Mouse (Mus musculus) MEL (cell line): Measurements from ENCODE around the gene Abcb1a. TPM values are rescaled to one million over a fixed set of nuclear protein-coding genes. Genes with fewer than 3 reads are reported as not detected.

Experiments used
- DNase-seq: peaks from one replicate; pipeline ENCODE4 v3.0.0; 2011; ENCODE audit warnings: low read depth, low spot score
- H3K27ac ChIP-seq: 2 replicates; pipeline ENCODE4 v1.5.1; 2012; ENCODE audit warnings: low read depth, mild to moderate bottlenecking, control low read depth, low read length, moderate library complexity; ENCODE audit not compliant: control insufficient read depth
- H3K27me3 ChIP-seq, 2 experiments: fragments of 150-350 bp in 1 of 2; sonication (generic) in 1 of 2; 2 replicates each; pipeline ENCODE4 v1.6.1; 2012; ENCODE audit warnings: low read length in 2 of 2, mild to moderate bottlenecking in 2 of 2, improper control_type of control experiment in 1 of 2, moderate library complexity in 1 of 2; ENCODE audit not compliant: insufficient read depth in 2 of 2, control insufficient read depth in 1 of 2
- H3K36me3 ChIP-seq, 2 experiments: 2 replicates each; pipeline ENCODE4 v1.6.1; 2012 to 2014; ENCODE audit warnings: low read length in 2 of 2, improper control_type of control experiment in 1 of 2, inconsistent platforms in 1 of 2, mild to moderate bottlenecking in 1 of 2; ENCODE audit not compliant: insufficient read depth in 2 of 2, control insufficient read depth in 1 of 2
- H3K4me1 ChIP-seq, 2 experiments: fragments of 150-350 bp in 1 of 2; sonication (generic) in 1 of 2; 2 replicates each; pipeline ENCODE4 v1.6.1; 2012; ENCODE audit warnings: low read length in 2 of 2, improper control_type of control experiment in 1 of 2, mild to moderate bottlenecking in 1 of 2; ENCODE audit not compliant: insufficient read depth in 2 of 2, control insufficient read depth in 1 of 2
- H3K4me3 ChIP-seq, 2 experiments: fragments of 150-350 bp in 1 of 2; sonication (generic) in 1 of 2; 2 replicates each; pipeline ENCODE4 v1.5.1; 2012; ENCODE audit warnings: low read depth in 2 of 2, low read length in 2 of 2, mild to moderate bottlenecking in 2 of 2, moderate library complexity in 2 of 2, control low read depth in 1 of 2, improper control_type of control experiment in 1 of 2; ENCODE audit not compliant: control insufficient read depth in 1 of 2, insufficient read depth in 1 of 2
- H3K79me2 ChIP-seq: 2 replicates; pipeline ENCODE4 v1.6.1; 2012; ENCODE audit warnings: mild to moderate bottlenecking, low read length, moderate library complexity; ENCODE audit not compliant: control insufficient read depth, poor library complexity, insufficient read depth
- H3K9ac ChIP-seq: 2 replicates; pipeline ENCODE4 v1.6.1; 2012; ENCODE audit warnings: low read depth, mild to moderate bottlenecking, control low read depth, low read length, moderate library complexity; ENCODE audit not compliant: control insufficient read depth, poor library complexity, severe bottlenecking
- H3K9me3 ChIP-seq: fragments of 150-350 bp; sonication (generic); replicated peaks from 2 replicates; pipeline ENCODE4 v1.6.1; 2012; ENCODE audit warnings: mild to moderate bottlenecking, low read length, improper control_type of control experiment, moderate library complexity; ENCODE audit not compliant: insufficient read depth
- BHLHE40 ChIP-seq: IDR thresholded peaks from 2 replicates; pipeline ENCODE4 v1.6.1; 2012; ENCODE audit warnings: low read depth, mild to moderate bottlenecking, inconsistent platforms, low read length, improper control_type of control experiment, borderline replicate concordance
- CHD1 ChIP-seq: IDR thresholded peaks from 2 replicates; pipeline ENCODE4 v1.6.1; 2012; ENCODE audit warnings: low read depth, mild to moderate bottlenecking, inconsistent platforms, low read length, improper control_type of control experiment
- CHD2 ChIP-seq: IDR thresholded peaks from 2 replicates; pipeline ENCODE4 v1.6.1; 2011; ENCODE audit warnings: low read length, improper control_type of control experiment
- ELF1 ChIP-seq: IDR thresholded peaks from 2 replicates; pipeline ENCODE4 v1.6.1; 2014; ENCODE audit warnings: low read depth, mild to moderate bottlenecking, inconsistent platforms, low read length, improper control_type of control experiment, moderate library complexity
- EP300 ChIP-seq, 2 experiments: IDR thresholded peaks; 2 replicates each; pipeline ENCODE4 v1.6.1; 2011; ENCODE audit warnings: improper control_type of control experiment in 2 of 2, low read length in 2 of 2, low read depth in 1 of 2, mild to moderate bottlenecking in 1 of 2
- ETS1 ChIP-seq: IDR thresholded peaks from 2 replicates; pipeline ENCODE4 v1.6.1; 2012; ENCODE audit warnings: low read depth, mild to moderate bottlenecking, inconsistent platforms, low read length, improper control_type of control experiment, moderate library complexity
- GABPA ChIP-seq: IDR thresholded peaks from 2 replicates; pipeline ENCODE4 v1.6.1; 2012; ENCODE audit warnings: low read depth, mild to moderate bottlenecking, inconsistent platforms, low read length, improper control_type of control experiment, moderate library complexity
- HCFC1 ChIP-seq: IDR thresholded peaks from 2 replicates; pipeline ENCODE4 v1.6.1; 2012; ENCODE audit warnings: low read depth, mild to moderate bottlenecking, inconsistent platforms, low read length, improper control_type of control experiment, moderate library complexity
- JUND ChIP-seq: IDR thresholded peaks from 2 replicates; pipeline ENCODE4 v1.6.1; 2011; ENCODE audit warnings: low read depth, mild to moderate bottlenecking, improper control_type of control experiment, low read length
- KAT2A ChIP-seq: conservative IDR thresholded peaks from 2 replicates; pipeline ENCODE4 v1.6.1; 2012; ENCODE audit warnings: low read depth, low read length, improper control_type of control experiment, inconsistent platforms
- MAFK ChIP-seq: IDR thresholded peaks from 2 replicates; pipeline ENCODE4 v1.6.1; 2011; ENCODE audit warnings: low read depth, mild to moderate bottlenecking, low read length, improper control_type of control experiment, borderline replicate concordance
- MAZ ChIP-seq: IDR thresholded peaks from 2 replicates; pipeline ENCODE4 v1.6.1; 2012; ENCODE audit warnings: low read depth, mild to moderate bottlenecking, inconsistent platforms, low read length, improper control_type of control experiment
- MEF2A ChIP-seq: IDR thresholded peaks from 2 replicates; pipeline ENCODE4 v1.6.1; 2014; ENCODE audit warnings: low read depth, mild to moderate bottlenecking, inconsistent platforms, low read length, improper control_type of control experiment; ENCODE audit not compliant: poor library complexity, insufficient replicate concordance, severe bottlenecking; ENCODE audit errors: extremely low read depth
- MXI1 ChIP-seq: IDR thresholded peaks from 2 replicates; pipeline ENCODE4 v1.6.1; 2011; ENCODE audit warnings: mild to moderate bottlenecking, low read depth, low read length, improper control_type of control experiment
- MYB ChIP-seq: IDR thresholded peaks from 2 replicates; pipeline ENCODE4 v1.6.1; 2011; ENCODE audit warnings: mild to moderate bottlenecking, low read depth, low read length, improper control_type of control experiment
- MYC ChIP-seq: IDR thresholded peaks from 2 replicates; pipeline ENCODE4 v1.6.1; 2011; ENCODE audit warnings: low read depth, mild to moderate bottlenecking, low read length, improper control_type of control experiment, moderate library complexity
- NELFE ChIP-seq: IDR thresholded peaks from 2 replicates; pipeline ENCODE4 v1.6.1; 2011; ENCODE audit warnings: low read depth, low read length, improper control_type of control experiment
- POLR2A ChIP-seq, 2 experiments: IDR thresholded peaks; 2 replicates each; pipeline ENCODE4 v1.6.1; 2011 to 2012; ENCODE audit warnings: low read length in 2 of 2, mild to moderate bottlenecking in 2 of 2, control low read depth in 1 of 2, improper control_type of control experiment in 1 of 2, low read depth in 1 of 2, moderate library complexity in 1 of 2; ENCODE audit not compliant: control insufficient read depth in 1 of 2, insufficient read depth in 1 of 2, poor library complexity in 1 of 2
- POLR2AphosphoS2 ChIP-seq: IDR thresholded peaks from 2 replicates; pipeline ENCODE4 v1.6.1; 2011; ENCODE audit warnings: low read length, improper control_type of control experiment
- POLR2AphosphoS5 ChIP-seq: IDR thresholded peaks from 2 replicates; pipeline ENCODE4 v1.6.1; 2012; ENCODE audit warnings: low read depth, borderline replicate concordance, mild to moderate bottlenecking, inconsistent platforms, low read length, moderate library complexity, mixed read lengths
- SIN3A ChIP-seq: IDR thresholded peaks from 2 replicates; pipeline ENCODE4 v1.6.1; 2012; ENCODE audit warnings: low read length, improper control_type of control experiment, inconsistent platforms
- SMC3 ChIP-seq: IDR thresholded peaks from 2 replicates; pipeline ENCODE4 v1.6.1; 2011; ENCODE audit warnings: low read depth, low read length, improper control_type of control experiment
- TAL1 ChIP-seq: IDR thresholded peaks from 2 replicates; pipeline ENCODE4 v1.6.1; 2012; ENCODE audit warnings: mild to moderate bottlenecking, inconsistent platforms, low read length, moderate library complexity, mixed read lengths
- TBP ChIP-seq: IDR thresholded peaks from 2 replicates; pipeline ENCODE4 v1.8.0; 2011; ENCODE audit warnings: low read depth, low read length, improper control_type of control experiment
- ZC3H11A ChIP-seq: IDR thresholded peaks from 2 replicates; pipeline ENCODE4 v1.6.1; 2012; ENCODE audit warnings: low read depth, mild to moderate bottlenecking, inconsistent platforms, low read length, improper control_type of control experiment
- ZNF384 ChIP-seq: IDR thresholded peaks from 2 replicates; pipeline ENCODE4 v1.6.1; 2012; ENCODE audit warnings: low read depth, mild to moderate bottlenecking, inconsistent platforms, low read length, improper control_type of control experiment
- polyA plus RNA-seq, 2 experiments: library from polyadenylated mRNA; stranded (reverse) in 1 of 2; unstranded in 1 of 2; fragments of >175 nt in 1 of 2; fragments of >200 nt in 1 of 2; gene quantifications; 2 replicates each; pipeline versions ENCODE4 v1.2.1 to v1.2.4; 2012; ENCODE audit warnings: low replicate concordance in 2 of 2, low read depth in 1 of 2; ENCODE audit not compliant: insufficient read length in 2 of 2, insufficient read depth in 1 of 2, missing spikeins in 1 of 2
- total RNA-seq: library from RNA; depleted of rRNA; stranded (reverse); fragments of 300-350 nt; gene quantifications from 2 replicates; pipeline ENCODE4 v1.2.3, GENCODE M21; 2012

Abcb1a gene
- total and polyA plus RNA-seq, 3 experiments, result not detected

- no peaks in the 10 kb centered on the region for H3K9me3 ChIP-seq
- H3K4me1 ChIP-seq, result no peaks in the 10 kb centered on the region
- no peaks in the 10 kb centered on the region for H3K36me3 ChIP-seq
- H3K9ac ChIP-seq, result no peak overlapping the region
- no peaks in the 10 kb centered on the region for H3K79me2 ChIP-seq
- H3K27me3 ChIP-seq, result no peaks in the 10 kb centered on the region
- TF ChIP-seq KAT2A (no peak), POLR2AphosphoS5 (no peak), EP300 (IDR thresholded peaks at IDR 0.05; ENCODE audit: low read depth in 1 of 2, low read length in 2 of 2) (no peak), NELFE (no peak), BHLHE40 (no peak), SIN3A (no peak), MAZ (no peak), HCFC1 (no peak), POLR2AphosphoS2 (no peak), ZNF384 (no peak), MYC (no peak), SMC3 (no peak), CHD2 (no peak), TBP (no peak), GABPA (no peak), MYB (no peak), CHD1 (no peak), MEF2A (no peak), ETS1 (no peak)
- no peak overlapping the region for H3K4me3 ChIP-seq
- no peak overlapping the region for H3K27ac ChIP-seq
- no peak for DNase-seq
These were observed 7.8 kb upstream of the Abcb1a start for GRCm38 (mm10) chr5:8652085-8652484.

DNA sequence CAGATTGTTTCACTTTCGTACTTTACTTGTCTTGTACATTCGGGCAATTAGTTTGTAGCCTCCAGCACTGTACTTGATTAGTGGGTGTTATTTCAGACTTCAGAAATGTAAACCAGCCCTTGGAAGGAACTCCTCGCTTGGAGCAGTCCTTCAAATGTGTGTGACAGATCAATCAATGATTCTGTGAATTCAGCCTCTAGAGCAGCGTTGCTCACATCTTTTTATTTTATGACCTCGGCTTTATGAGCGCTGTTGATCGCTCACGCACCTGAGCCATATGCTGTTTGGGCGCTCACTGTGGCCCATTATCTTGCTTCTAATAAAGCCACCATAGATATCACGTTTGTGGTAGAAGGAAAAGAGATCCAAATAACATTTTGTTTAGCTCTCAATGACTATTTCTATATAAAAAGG is 868 bp downstream of the Abcb1a start:
- TF ChIP-seq MEF2A (no peak), ZNF384 (no peak), POLR2A (IDR thresholded peaks at IDR 0.05; ENCODE audit: control insufficient read depth in 1 of 2, insufficient read depth in 1 of 2, low read depth in 1 of 2, low read length in 2 of 2, poor library complexity in 1 of 2) (no peak), JUND (no peak), MYB (no peak), SMC3 (no peak), ZC3H11A (no peak), GABPA (no peak), MAFK (no peak), MXI1 (no peak), MAZ (no peak), HCFC1 (no peak), ELF1 (no peak), TAL1 (no peak)
- no peaks in the 10 kb centered on the region for H3K9me3 ChIP-seq
- DNase-seq, result no peak
- H3K79me2 ChIP-seq, result no peaks in the 10 kb centered on the region
- no peaks in the 10 kb centered on the region for H3K27me3 ChIP-seq
- H3K27ac ChIP-seq, result no peak overlapping the region
- H3K4me3 ChIP-seq, result no peak overlapping the region
- H3K36me3 ChIP-seq, result no peaks in the 10 kb centered on the region
- H3K9ac ChIP-seq, result no peak overlapping the region
- no peaks in the 10 kb centered on the region for H3K4me1 ChIP-seq
